Mouse (Mus musculus) C2C12 (cell line): Measurements from ENCODE around the gene Rbm20. TPM values are rescaled to one million over a fixed set of nuclear protein-coding genes. Genes with fewer than 3 reads are reported as not detected.

Experiments
- H3K27me3 ChIP-seq: one replicate; pipeline ENCODE4 v1.6.1; 2011; ENCODE audit not compliant: control insufficient read depth, insufficient read depth, insufficient read length
- H3K36me3 ChIP-seq: one replicate; pipeline ENCODE4 v1.6.1; 2011; ENCODE audit not compliant: control insufficient read depth, insufficient read depth
- H3K4me3 ChIP-seq: one replicate; pipeline ENCODE4 v1.5.1; 2011; ENCODE audit warnings: mild to moderate bottlenecking, control low read depth; ENCODE audit not compliant: poor library complexity, insufficient read depth, severe bottlenecking
- H3K79me2 ChIP-seq: one replicate; pipeline ENCODE4 v1.6.1; 2011; ENCODE audit not compliant: control insufficient read depth, insufficient read depth
- H3K79me3 ChIP-seq: one replicate; pipeline ENCODE4 v1.6.1; 2011; ENCODE audit warnings: low read depth, control low read depth
- H3ac ChIP-seq: one replicate; pipeline ENCODE3; 2011; ENCODE audit warnings: low read depth; ENCODE audit not compliant: control insufficient read depth, insufficient read length
- CEBPB ChIP-seq: IDR thresholded peaks from one replicate; pipeline ENCODE4 v1.6.1; 2011; ENCODE audit warnings: low read depth, mild to moderate bottlenecking, control low read depth, moderate library complexity
- CTCF ChIP-seq: IDR thresholded peaks from one replicate; pipeline ENCODE4 v1.5.1; 2011; ENCODE audit not compliant: control insufficient read depth, insufficient read depth, insufficient read length
- FOSL1 ChIP-seq: IDR thresholded peaks from one replicate; pipeline ENCODE4 v1.8.0; 2011; ENCODE audit warnings: mild to moderate bottlenecking, low read length; ENCODE audit not compliant: poor library complexity, insufficient read depth, severe bottlenecking
- MAX ChIP-seq: IDR thresholded peaks from one replicate; pipeline ENCODE4 v1.6.1; 2011; ENCODE audit warnings: mild to moderate bottlenecking, control low read depth
- MYOD1 ChIP-seq: IDR thresholded peaks from one replicate; pipeline ENCODE4 v1.6.1; 2011; ENCODE audit warnings: low read depth; ENCODE audit not compliant: control insufficient read depth, insufficient read length
- MYOG ChIP-seq: IDR thresholded peaks from one replicate; pipeline ENCODE4 v1.6.1; 2011; ENCODE audit not compliant: control insufficient read depth, insufficient read length; ENCODE audit errors: extremely low read depth
- USF1 ChIP-seq: IDR thresholded peaks from one replicate; pipeline ENCODE4 v1.6.1; 2011; ENCODE audit warnings: low read depth, mild to moderate bottlenecking, control low read depth, moderate library complexity
- polyA plus RNA-seq: library from polyadenylated mRNA; unstranded; fragments of >200 nt; fragmentation: generic; extraction: Trizol; gene quantifications from one replicate; pipeline ENCODE4 v1.2.1, GENCODE M21; 2012; ENCODE audit warnings: missing spikeins

Gene Rbm20
- polyA plus RNA-seq, 1 experiment = 23.1 TPM

DNA sequence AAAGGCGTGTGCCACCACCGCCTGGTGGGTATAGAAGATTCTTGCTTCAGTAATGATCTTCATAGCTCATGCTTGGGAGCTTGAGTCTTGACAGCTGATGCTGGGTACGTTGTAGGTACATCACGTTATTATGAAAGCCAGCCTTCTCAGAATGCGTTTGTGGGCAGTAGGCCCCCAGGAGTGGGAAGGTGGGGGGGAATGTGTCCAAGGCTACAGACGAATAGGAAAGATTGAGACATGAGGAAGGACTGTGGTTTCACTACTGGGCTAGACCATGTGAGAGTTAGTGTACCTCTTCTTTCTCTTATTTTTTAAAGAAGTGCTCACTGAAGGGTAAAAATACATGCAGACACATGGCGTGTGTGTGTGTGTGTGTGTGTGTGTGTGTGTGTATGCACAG is 8.3 kb upstream of the Rbm20 start:
- TF ChIP-seq MYOD1 (no peak), CEBPB (no peak)
- H3K79me3 ChIP-seq = no peaks in the 10 kb centered on the region
- H3K36me3 ChIP-seq = no peaks in the 10 kb centered on the region
- H3ac ChIP-seq = no peak overlapping the region
- no peaks in the 10 kb centered on the region for H3K79me2 ChIP-seq
- H3K27me3 ChIP-seq = no peaks in the 10 kb centered on the region
- H3K4me3 ChIP-seq = no peak overlapping the region

GRCm38 (mm10) chr19:53670625-53671141 is 6.4 kb upstream of the Rbm20 start:
- Histone ChIP-seq H3ac (no peak overlapping the region), H3K4me3 (no peak overlapping the region), H3K27me3 (no peaks in the 10 kb centered on the region), H3K79me3 (no peaks in the 10 kb centered on the region), H3K79me2 (no peaks in the 10 kb centered on the region), H3K36me3 (no peaks in the 10 kb centered on the region)
- TF ChIP-seq CTCF (no peak), MAX (no peak), USF1 (no peak), MYOD1 (no peak)

DNA sequence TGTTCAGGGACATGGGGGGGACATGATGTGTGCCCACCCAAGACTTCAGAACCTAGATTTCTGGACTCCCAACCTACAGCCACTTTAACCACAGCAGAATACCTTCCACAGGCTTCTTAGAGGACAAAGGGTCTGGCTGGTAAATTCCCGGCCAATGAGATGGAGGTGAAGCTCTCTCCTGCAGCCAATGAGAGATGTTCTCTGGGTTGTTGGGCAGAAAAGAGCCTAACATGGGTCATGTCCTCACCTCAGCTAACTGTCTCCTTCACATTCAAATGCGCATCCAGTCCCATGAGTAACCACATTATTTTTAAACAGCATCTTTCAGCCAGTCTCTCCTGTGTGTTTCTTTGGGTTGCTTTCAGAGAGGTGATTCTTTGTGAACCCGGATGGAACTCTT is 5.7 kb upstream of the Rbm20 start:
- TF ChIP-seq USF1 (no peak), CEBPB (no peak), CTCF (no peak), MYOD1 (no peak), MAX (no peak), FOSL1 (no peak), MYOG (no peak)
- no peak overlapping the region for H3ac ChIP-seq
- no peaks in the 10 kb centered on the region for H3K79me3 ChIP-seq
- H3K36me3 ChIP-seq = no peaks in the 10 kb centered on the region
- H3K4me3 ChIP-seq = no peak overlapping the region
- no peaks in the 10 kb centered on the region for H3K27me3 ChIP-seq
- H3K79me2 ChIP-seq = no peaks in the 10 kb centered on the region

GRCm38 (mm10) chr19:53674131-53674925 is 2.8 kb upstream of the Rbm20 start:
- Histone ChIP-seq H3ac (no peak overlapping the region), H3K79me2 (no peaks in the 10 kb centered on the region), H3K4me3 (no peak overlapping the region), H3K79me3 (no peaks in the 10 kb centered on the region), H3K36me3 (no peaks in the 10 kb centered on the region), H3K27me3 (no peaks in the 10 kb centered on the region)
- TF ChIP-seq MYOD1 = peak; percentile 36
- no peak for TF ChIP-seq MYOG

GRCm38 (mm10) chr19:53676228-53676627 is 878 bp upstream of the Rbm20 start:
- no peaks in the 10 kb centered on the region for H3K79me2 ChIP-seq
- H3K79me3 ChIP-seq = no peaks in the 10 kb centered on the region
- H3ac ChIP-seq = peak overlapping the region; percentile 29
- H3K36me3 ChIP-seq = no peaks in the 10 kb centered on the region
- H3K27me3 ChIP-seq = no peaks in the 10 kb centered on the region
- no peak for TF ChIP-seq MYOD1
- TF ChIP-seq CEBPB = no peak
- TF ChIP-seq CTCF = no peak
- no peak for TF ChIP-seq FOSL1
- no peak for TF ChIP-seq MAX
- TF ChIP-seq MYOG = no peak
- H3K4me3 ChIP-seq = peak overlapping the region; percentile 36

DNA sequence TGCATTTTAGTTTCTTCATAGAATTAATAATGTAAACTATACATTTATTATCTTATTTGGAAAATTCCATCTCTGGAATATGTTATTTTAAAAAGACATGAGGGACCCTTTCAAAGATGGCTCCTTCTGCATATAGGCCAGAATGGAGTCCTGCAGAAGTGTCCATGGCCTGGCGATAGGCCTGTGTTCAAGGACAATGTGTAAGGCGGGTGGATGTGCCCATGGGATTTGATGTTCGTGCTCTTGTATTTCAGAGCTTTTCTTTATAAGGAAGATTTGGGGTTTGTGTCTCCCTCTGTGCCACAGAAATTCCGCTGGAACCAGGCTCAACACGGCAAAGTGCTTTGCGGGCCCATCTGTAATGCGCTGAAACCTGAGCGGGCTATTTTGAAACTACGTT is 2.1 kb downstream of the Rbm20 start:
- H3ac ChIP-seq = no peak overlapping the region
- no peaks in the 10 kb centered on the region for H3K36me3 ChIP-seq
- H3K27me3 ChIP-seq = no peaks in the 10 kb centered on the region
- no peak for TF ChIP-seq MYOG
- TF ChIP-seq CTCF = no peak
- no peak for TF ChIP-seq MYOD1
- TF ChIP-seq CEBPB = no peak
- no peak for TF ChIP-seq USF1
- no peak for TF ChIP-seq MAX
- TF ChIP-seq FOSL1 = no peak
- no peaks in the 10 kb centered on the region for H3K79me3 ChIP-seq
- no peaks in the 10 kb centered on the region for H3K79me2 ChIP-seq
- no peak overlapping the region for H3K4me3 ChIP-seq
